Mouse (Mus musculus) forebrain, embryonic 11.5 days (tissue): ENCODE results near the gene Plbd2. TPM values are rescaled to one million over a fixed set of nuclear protein-coding genes. Genes with fewer than 3 reads are reported as not detected.
A peak's percentile ranks its signal among the peaks of the same experiment; 100 is the strongest.

Source experiments
- ATAC-seq: fragments of 200-750 bp; cut with Nextera tagmentation; replicated peaks from 2 replicates; pipeline ENCODE4 v1.8.0; 2017; ENCODE audit warnings: moderate TSS enrichment; ENCODE audit not compliant: low FRiP score
- DNase-seq: peaks from one replicate; pipeline ENCODE4 v3.0.0-alpha.2; 2017; ENCODE audit warnings: low spot score
- H3K27ac ChIP-seq: fragments of 300-500 bp; sonication (generic); 2 replicates; pipeline ENCODE4 v1.5.1; 2014; ENCODE audit warnings: low read depth, low read length
- H3K27me3 ChIP-seq: fragments of 300-500 bp; sonication (generic); 2 replicates; pipeline ENCODE4 v1.6.1; 2014; ENCODE audit warnings: mild to moderate bottlenecking, low read length, mixed read lengths; ENCODE audit not compliant: control insufficient read depth, insufficient read depth
- H3K36me3 ChIP-seq: fragments of 300-500 bp; sonication (generic); 2 replicates; pipeline ENCODE4 v1.6.1; 2014; ENCODE audit warnings: mild to moderate bottlenecking, low read length, moderate library complexity, mixed read lengths; ENCODE audit not compliant: control insufficient read depth, insufficient read depth
- H3K4me1 ChIP-seq: fragments of 300-500 bp; sonication (generic); replicated peaks from 2 replicates; pipeline ENCODE4 v1.6.1; 2014; ENCODE audit warnings: low read length, mixed read lengths; ENCODE audit not compliant: control insufficient read depth, insufficient read depth
- H3K4me2 ChIP-seq: fragments of 300-500 bp; sonication (generic); 2 replicates; pipeline ENCODE4 v1.6.1; 2014; ENCODE audit warnings: low read depth, mild to moderate bottlenecking, low read length, moderate library complexity, mixed read lengths; ENCODE audit not compliant: severe bottlenecking
- H3K4me3 ChIP-seq: fragments of 300-500 bp; sonication (generic); 2 replicates; pipeline ENCODE4 v1.5.1; 2014; ENCODE audit warnings: low read depth, low read length
- H3K9ac ChIP-seq: fragments of 300-500 bp; sonication (generic); 2 replicates; pipeline ENCODE4 v1.6.1; 2014; ENCODE audit warnings: low read length
- H3K9me3 ChIP-seq: fragments of 300-500 bp; sonication (generic); 2 replicates; pipeline ENCODE4 v1.6.1; 2016; ENCODE audit warnings: low read length, mixed read lengths; ENCODE audit not compliant: control insufficient read depth
- WGBS: fragments of 180-500 bp; shearing (Covaris S2); extraction: QIAGEN DNeasy Blood & Tissue Kit; methylation state at CpG from one replicate; pipeline ENCODE4 v1.1.7; 2014; 5-methylcytosine and 5-hydroxymethylcytosine counted together
- polyA plus RNA-seq: library from polyadenylated mRNA; unstranded; fragments of >200 nt; fragmentation: Nextera tagmentation; extraction: Ambion mirVana; gene quantifications from 2 replicates; pipeline ENCODE4 v1.2.1, GENCODE M21; 2014

Gene Plbd2
- polyA plus RNA-seq, 1 experiment from 2014 or later: 29.8 TPM

DNA sequence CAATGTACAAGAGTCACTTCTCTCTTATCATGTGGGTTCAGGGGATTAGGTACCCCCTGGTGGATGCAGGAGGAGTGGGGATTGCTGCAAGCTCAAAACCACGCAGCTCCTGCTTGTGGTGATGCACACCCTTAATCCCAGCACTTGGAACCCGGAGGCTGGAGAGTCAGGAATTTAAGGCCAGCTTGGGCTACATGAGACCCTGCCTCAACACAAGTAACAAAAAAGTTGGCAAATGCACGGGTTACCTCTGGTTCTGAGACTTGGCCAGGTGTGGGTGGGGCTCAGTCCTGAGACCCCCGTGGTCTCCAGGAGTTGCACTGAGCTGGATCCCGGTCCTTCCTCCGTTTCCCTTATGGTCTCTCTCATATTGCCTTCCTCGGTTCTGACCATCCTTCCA lies 12.0 kb upstream of the Plbd2 start:
- ATAC-seq (no peak), DNase-seq (no peak)
- no peak overlapping the region for H3K4me3 ChIP-seq
- WGBS: 74% methylated on average over 7 of the region's 7 CpGs
- H3K9me3 ChIP-seq: no peaks in the 10 kb centered on the region
- 0 out of 2 replicates have a peak, but pooled peaks cover 5% of the 10 kb centered on the region for H3K4me1 ChIP-seq
- H3K36me3 ChIP-seq: no peaks in the 10 kb centered on the region
- H3K27me3 ChIP-seq: peaks cover 2% of the 10 kb centered on the region; the same call in 1 of the 2 replicates
- H3K27ac ChIP-seq: no peak overlapping the region
- H3K9ac ChIP-seq: no peak overlapping the region; the same call in 1 of the 2 replicates
- no peak overlapping the region for H3K4me2 ChIP-seq

DNA sequence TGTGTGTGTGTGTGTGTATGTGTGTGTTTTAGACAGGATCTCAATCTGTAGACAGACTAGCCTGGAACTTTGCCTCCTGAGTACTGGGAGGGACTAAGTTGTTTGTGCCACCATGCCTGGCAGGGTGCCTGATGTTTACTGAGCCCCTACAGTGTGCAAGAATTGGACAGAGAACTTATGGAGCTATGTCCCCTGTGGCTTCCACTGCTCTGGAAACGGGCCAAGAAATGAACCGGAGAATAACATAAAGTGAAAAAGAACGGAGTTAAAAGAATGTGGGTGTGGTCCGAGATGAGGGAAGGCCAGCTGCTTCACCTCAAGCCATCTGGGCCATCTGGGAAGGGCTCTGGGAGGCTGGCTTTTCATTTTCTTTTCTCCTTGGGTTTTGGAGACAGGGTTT lies 11.3 kb upstream of the Plbd2 start:
- WGBS: 43% methylated on average over 4 of the region's 4 CpGs
- Histone ChIP-seq H3K4me2 (no peak overlapping the region), H3K9me3 (no peaks in the 10 kb centered on the region), H3K27me3 (peaks cover 2% of the 10 kb centered on the region; the same call in 1 of the 2 replicates), H3K4me3 (no peak overlapping the region), H3K4me1 (0 out of 2 replicates have a peak, but pooled peaks cover 9% of the 10 kb centered on the region), H3K27ac (no peak overlapping the region), H3K9ac (no peak overlapping the region; the same call in 1 of the 2 replicates), H3K36me3 (no peaks in the 10 kb centered on the region)
- ATAC-seq (no peak), DNase-seq (no peak)

DNA sequence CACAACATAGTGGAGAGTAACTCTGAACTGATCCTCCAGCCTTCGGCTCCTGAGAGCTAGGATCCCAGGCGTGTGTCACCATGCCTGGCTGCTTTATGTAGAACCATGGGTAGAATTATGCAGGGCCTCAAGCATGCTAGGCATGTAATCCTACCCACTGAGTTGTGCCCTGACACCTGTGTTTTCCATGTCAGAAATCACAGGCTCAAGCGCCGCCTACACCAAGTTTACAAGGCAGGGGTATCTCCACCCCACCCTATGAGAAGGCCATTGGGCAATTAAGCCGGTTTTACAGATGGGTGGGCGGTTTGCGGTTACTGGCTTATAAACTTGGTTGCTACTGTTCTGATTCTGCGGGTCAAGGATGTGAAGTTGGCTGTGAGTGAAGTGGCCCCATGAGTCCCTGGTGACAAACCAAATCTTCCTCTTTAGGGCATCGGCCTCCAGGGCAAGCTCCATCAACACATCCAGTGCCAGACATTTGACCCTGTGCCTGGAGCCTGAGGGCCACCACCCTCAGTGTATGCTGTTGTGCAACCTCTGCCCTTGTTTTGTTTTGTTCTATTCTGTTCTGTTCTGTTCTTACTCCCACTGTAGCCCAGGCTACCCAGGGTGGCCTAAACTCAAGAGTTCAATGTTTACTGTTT lies 10.7 kb upstream of the Plbd2 start:
- Histone ChIP-seq H3K4me2 (no peak overlapping the region), H3K9me3 (no peaks in the 10 kb centered on the region), H3K36me3 (no peaks in the 10 kb centered on the region), H3K4me1 (0 out of 2 replicates have a peak, but pooled peaks cover 9% of the 10 kb centered on the region), H3K27me3 (peaks cover 2% of the 10 kb centered on the region; the same call in 1 of the 2 replicates), H3K27ac (no peak overlapping the region), H3K9ac (no peak overlapping the region), H3K4me3 (no peak overlapping the region)
- 94% methylated on average over 9 of the region's 9 CpGs for WGBS
- ATAC-seq (no peak), DNase-seq (no peak)

DNA sequence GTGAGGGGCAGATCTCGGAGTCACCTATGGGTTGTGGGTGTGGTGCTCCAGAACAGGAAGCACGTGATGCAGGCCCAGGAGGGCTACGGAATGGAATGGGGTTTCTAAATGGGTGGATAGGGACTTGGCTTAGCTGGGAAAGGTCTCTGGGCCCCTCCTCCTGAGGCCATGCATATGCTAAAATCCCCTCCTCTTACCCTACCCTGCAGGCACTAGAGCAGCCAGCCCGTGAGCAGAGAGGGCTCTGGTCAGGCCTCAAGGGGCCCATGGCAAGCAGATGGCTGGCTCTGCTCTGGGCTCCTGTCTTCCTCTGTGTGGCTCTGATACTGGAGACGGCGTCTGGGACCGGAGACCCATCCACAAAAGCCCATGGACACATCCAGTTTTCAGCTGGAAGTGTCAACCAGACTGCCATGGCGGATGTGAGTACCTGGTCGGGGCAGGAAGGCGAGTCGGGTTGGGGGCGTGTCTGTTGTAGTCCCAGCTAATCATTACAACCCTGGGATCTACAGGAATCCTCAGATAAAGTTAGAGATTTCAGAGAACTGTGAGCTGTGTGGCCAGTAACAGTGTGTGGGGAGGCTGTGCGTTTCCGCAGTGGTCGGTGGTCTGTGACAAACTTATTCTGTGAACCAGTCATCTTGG lies 9.6 kb upstream of the Plbd2 start:
- Histone ChIP-seq H3K4me2 (no peak overlapping the region), H3K27me3 (peaks cover 2% of the 10 kb centered on the region; the same call in 1 of the 2 replicates), H3K36me3 (no peaks in the 10 kb centered on the region), H3K9ac (no peak overlapping the region), H3K27ac (no peak overlapping the region), H3K4me3 (no peak overlapping the region), H3K9me3 (no peaks in the 10 kb centered on the region), H3K4me1 (0 out of 2 replicates have a peak, but pooled peaks cover 9% of the 10 kb centered on the region)
- WGBS: 44% methylated on average over 15 of the region's 15 CpGs
- DNase-seq (no peak), ATAC-seq (no peak)

DNA sequence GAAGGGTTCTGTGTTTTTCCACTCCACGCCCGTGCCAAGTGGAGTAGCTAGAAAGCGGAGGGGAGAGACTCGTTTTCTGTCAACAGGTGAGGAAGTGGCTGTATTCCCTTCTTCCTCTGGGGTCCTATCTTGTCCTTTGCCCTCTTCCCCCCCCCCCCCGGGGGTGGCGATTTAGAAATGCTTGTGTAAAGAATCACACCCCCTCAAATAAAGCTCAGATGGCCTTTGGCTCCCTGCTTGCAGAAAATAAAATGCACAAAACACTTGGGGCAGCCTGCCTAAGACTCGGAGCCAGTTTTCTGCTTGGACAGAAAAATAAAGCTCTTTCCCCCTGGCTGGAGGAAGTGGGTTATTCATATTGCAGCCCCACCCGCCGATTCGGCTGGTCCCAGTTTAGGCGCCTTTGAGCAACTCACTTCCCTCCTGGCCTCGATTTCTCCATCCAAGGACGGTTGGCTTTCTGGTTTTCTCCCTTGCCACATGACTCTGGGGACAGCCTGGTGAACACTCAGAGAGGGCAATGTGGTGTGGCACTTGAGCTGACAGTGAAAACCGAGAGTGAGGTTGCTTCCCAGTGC lies 8.3 kb upstream of the Plbd2 start:
- Histone ChIP-seq H3K27ac (no peak overlapping the region), H3K36me3 (no peaks in the 10 kb centered on the region), H3K27me3 (peaks cover 2% of the 10 kb centered on the region; the same call in 1 of the 2 replicates), H3K4me1 (0 out of 2 replicates have a peak, but pooled peaks cover 9% of the 10 kb centered on the region), H3K4me2 (peak overlapping the region; percentile 60; the same call in 1 of the 2 replicates), H3K9ac (no peak overlapping the region), H3K9me3 (no peaks in the 10 kb centered on the region), H3K4me3 (peak overlapping the region; percentile 39)
- DNase-seq (no peak), ATAC-seq (no peak)
- WGBS: 40% methylated on average over 14 of the region's 14 CpGs

DNA sequence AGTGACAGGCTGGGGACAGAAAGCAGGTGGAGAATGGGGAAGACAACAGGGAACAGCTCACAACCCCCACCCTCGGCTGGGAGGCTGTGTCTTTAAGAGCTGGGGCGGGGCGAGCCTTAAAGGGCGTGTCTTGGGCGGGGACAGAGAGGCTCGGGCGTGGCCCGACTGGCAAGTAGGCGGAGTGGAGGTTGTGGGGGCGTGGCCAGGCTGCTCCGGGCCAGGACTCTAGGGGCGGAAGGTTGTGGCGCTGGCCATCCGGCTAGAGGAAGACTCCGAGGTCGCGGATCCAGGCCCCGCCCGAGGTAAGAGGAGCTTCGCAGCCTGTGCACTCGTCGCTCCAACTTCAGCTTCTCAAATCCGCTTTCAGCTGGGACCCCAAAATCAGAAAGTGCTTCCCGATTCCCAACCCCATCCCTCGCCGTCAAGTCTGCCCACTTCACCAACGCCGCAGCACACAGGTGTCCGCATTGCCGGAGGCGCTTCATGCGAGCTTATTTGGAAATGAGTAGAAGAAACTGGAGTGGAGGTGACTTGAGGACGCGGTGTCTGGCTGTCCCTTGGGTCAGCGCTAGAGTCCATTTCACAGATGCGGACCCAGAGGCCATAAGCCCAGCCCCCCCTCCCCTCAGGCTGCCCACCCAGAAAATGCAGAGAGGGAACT lies 7.7 kb upstream of the Plbd2 start, which contains the start of gene Slc8b1:
Slc8b1 (plus strand) TSS at position 187 of the 661 bp plus-strand sequence.
- Histone ChIP-seq H3K4me1 (0 out of 2 replicates have a peak, but pooled peaks cover 7% of the 10 kb centered on the region), H3K27me3 (peaks cover 2% of the 10 kb centered on the region; the same call in 1 of the 2 replicates), H3K36me3 (no peaks in the 10 kb centered on the region), H3K9me3 (no peaks in the 10 kb centered on the region), H3K9ac (peak within 1 kb of the TSS; percentile 33; the same call in 1 of the 2 replicates), H3K27ac (no peak within 1 kb of the TSS), H3K4me3 (peak within 1 kb of the TSS; percentile 39), H3K4me2 (peak within 1 kb of the TSS; percentile 60)
- under 1% methylated on average over 36 of the region's 36 CpGs for WGBS
- DNase-seq (peak; percentile 97), ATAC-seq (peak; percentile 92)

DNA sequence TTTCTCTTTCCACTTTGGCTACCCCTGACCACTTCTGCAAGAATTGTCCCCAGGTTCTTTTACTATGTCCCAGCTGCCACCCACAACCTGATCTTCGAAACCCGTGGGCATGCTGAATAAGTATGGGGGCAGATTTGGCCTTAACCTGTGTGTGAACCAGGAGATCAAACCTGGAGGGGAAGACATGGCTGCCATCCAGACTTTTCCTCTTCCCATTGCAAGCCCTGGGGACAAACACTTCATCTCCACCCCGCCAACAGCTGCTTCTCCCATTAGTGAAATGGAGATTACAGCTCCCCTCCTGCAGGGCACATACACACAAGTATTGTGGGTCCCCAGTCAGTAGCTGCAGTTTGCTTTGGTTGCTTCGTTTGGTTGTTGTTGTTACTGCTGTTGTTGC lies 3.9 kb upstream of the Plbd2 start:
- 61% methylated on average over 4 of the region's 4 CpGs for whole genome bisulfite sequencing
- H3K4me2 ChIP-seq: no peak overlapping the region
- no peak overlapping the region for H3K27ac ChIP-seq
- H3K9me3 ChIP-seq: no peaks in the 10 kb centered on the region
- H3K4me1 ChIP-seq: peaks cover 11% of the 10 kb centered on the region; the same call in 1 of the 2 replicates
- ATAC-seq (no peak), DNase-seq (no peak)
- H3K9ac ChIP-seq: no peak overlapping the region
- H3K4me3 ChIP-seq: no peak overlapping the region
- H3K36me3 ChIP-seq: no peaks in the 10 kb centered on the region
- H3K27me3 ChIP-seq: peaks cover 2% of the 10 kb centered on the region; the same call in 1 of the 2 replicates

DNA sequence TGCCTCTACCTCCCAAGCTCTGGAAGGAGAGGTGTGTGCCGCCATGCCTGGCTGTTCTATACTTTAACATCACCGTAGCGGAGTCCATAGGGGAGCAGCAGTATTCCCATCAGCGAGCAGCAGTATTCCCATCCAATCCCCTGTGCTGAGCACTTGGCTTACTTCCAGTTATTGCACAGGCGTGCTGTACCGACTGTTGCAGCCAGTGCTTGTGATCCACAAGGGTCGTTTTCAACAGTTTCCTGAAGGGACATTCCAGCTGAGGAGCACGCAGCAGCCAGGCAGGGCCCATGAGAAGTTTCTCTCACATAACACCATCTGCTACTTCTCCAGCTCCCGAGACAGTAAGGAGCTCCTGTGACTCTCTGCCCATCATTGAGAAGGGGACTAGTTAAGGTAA lies 3.1 kb upstream of the Plbd2 start:
- no peak overlapping the region for H3K27ac ChIP-seq
- H3K4me2 ChIP-seq: no peak overlapping the region
- no peaks in the 10 kb centered on the region for H3K9me3 ChIP-seq
- H3K9ac ChIP-seq: no peak overlapping the region
- no peak for ATAC-seq
- no peaks in the 10 kb centered on the region for H3K36me3 ChIP-seq
- no peak for DNase-seq
- peaks cover 12% of the 10 kb centered on the region; the same call in 1 of the 2 replicates for H3K4me1 ChIP-seq
- no peak overlapping the region for H3K4me3 ChIP-seq
- H3K27me3 ChIP-seq: no peaks in the 10 kb centered on the region
- 81% methylated on average over 9 of the region's 9 CpGs for WGBS
